Mouse (Mus musculus) ES-E14 (cell line): Measurements from ENCODE around the gene Adgrl3.

Experiments
- CHD2 ChIP-seq: IDR thresholded peaks from 2 replicates; pipeline ENCODE4 v1.6.1; 2014; ENCODE audit warnings: mild to moderate bottlenecking, low read depth, low read length, inconsistent platforms
- HCFC1 ChIP-seq: IDR thresholded peaks from 2 replicates; pipeline ENCODE4 v1.6.1; 2012; ENCODE audit warnings: low read length, inconsistent platforms, borderline replicate concordance; ENCODE audit not compliant: insufficient read depth
- MAFK ChIP-seq: IDR thresholded peaks from 2 replicates; pipeline ENCODE4 v1.6.1; 2014; ENCODE audit warnings: mild to moderate bottlenecking, low read depth, low read length, inconsistent platforms; ENCODE audit not compliant: insufficient read depth
- ZC3H11A ChIP-seq: IDR thresholded peaks from 2 replicates; pipeline ENCODE4 v1.6.1; 2012; ENCODE audit warnings: low read depth, mild to moderate bottlenecking, inconsistent platforms, low read length, borderline replicate concordance

DNA sequence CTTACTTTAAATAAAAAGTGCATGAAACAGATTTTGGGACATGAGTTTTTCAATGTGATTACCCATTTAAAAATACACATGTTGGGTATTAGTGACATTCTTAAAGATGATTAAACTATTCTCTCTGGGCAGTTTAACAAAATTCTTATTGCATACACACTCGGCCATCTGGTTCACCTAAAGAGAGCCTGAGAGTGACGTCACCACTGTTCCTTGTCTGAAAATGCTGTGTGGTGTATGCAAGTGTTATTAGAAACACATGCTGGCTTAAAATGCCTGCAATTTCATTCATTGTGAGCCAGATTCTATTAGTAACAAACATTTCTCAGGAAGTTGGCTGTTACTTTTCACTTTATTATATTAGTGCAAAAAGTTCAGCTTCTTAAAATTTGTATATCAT, 812.7 kb downstream of the Adgrl3 start:
- no peak for TF ChIP-seq HCFC1
- no peak for TF ChIP-seq CHD2
- TF ChIP-seq MAFK = no peak
- no peak for TF ChIP-seq ZC3H11A
